Mouse (Mus musculus) urinary bladder, postnatal 25 days (tissue): Measurements from ENCODE around the gene Hacd1.

Experiments
- DNase-seq: peaks from one replicate; pipeline ENCODE4 v3.0.0; 2022; ENCODE audit warnings: low spot score

The Hacd1 gene

GRCm38 (mm10) chr2:14005121-14005520, 50.8 kb downstream of the Hacd1 start:
- no peak for DNase-seq

- DNase-seq = no peak
These were observed 95.8 kb downstream of the Hacd1 start for GRCm38 (mm10) chr2:13960136-13960535.

DNA sequence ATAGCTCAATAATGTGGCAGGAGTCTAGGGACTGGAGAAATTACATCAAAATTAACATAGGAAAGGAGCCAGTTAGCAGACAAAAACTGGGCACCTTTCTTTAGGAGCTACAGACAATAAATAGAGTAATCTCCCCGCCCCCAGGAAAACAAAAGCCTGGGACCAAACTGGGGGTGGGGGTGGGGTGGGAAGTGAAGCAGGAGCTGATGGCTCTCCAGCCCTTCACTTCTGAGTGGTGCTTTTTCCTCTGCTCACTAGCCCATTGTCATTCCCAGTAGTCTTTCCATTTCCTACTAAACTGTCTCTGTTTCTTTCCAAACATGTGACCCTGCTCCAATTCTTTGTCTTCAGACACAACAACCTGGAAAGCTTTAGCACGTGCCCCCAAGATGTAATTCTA, 99.5 kb downstream of the Hacd1 start:
- no peak for DNase-seq

GRCm38 (mm10) chr2:13938118-13938517, 117.8 kb downstream of the Hacd1 start:
- DNase-seq = no peak

DNA sequence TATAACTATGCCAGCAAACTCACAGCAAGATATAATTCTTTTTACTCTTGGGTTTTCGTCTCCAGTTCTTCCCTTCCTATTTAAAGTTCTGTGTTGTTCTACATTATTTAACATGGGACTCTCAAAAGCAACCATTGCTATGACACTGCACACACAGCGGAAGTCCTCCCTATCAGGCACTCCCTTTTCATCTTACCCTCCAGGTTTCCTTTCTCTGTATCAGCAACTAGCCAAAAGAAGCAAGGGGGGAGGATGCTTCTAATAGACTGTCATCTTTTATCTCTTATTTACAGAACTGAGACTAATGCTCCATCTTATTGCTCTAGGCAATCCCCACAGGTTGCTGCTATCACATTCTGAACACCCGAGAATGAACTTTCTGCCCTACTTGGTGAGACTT, 120.6 kb downstream of the Hacd1 start:
- no peak for DNase-seq

DNA sequence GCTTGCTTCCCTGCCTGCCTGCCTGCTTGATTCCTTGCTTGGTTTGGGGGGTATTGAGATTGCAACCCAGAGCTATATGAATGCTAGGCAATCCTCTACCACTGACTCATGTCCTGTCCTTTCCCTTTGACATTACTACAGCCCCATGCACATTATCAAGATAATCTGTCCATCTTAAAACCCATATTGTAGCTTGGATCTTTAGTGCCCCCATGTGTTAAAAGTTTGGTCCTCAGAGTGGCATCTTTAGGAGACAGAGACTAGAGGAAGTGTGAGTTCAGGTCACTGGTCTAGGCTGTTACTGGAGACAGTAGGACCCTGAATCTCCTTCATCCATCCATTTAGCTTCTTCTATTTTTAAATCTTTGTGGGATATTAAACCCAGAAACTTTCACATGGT, 123.7 kb downstream of the Hacd1 start:
- DNase-seq = no peak

DNA sequence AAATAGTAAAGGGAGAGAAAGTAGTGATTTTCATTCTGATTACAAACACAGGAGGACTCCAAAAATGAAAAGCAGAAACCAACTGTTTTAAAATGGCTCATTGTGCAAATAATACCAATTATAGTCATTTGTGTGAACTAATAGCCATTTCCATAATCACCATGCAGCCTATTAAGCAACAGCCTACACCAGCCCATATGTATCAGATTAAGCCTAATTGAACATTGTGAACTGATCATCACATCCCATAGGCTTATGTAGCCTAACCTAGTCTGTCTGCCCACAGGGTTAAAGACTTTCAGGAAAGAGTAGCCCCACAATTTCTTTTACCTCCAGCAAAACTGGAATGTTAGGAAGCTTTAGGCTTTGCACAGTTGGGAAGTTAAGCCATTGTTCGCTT, 125.2 kb downstream of the Hacd1 start:
- DNase-seq = no peak

GRCm38 (mm10) chr2:13888568-13888967, 167.4 kb downstream of the Hacd1 start:
- no peak for DNase-seq

DNA sequence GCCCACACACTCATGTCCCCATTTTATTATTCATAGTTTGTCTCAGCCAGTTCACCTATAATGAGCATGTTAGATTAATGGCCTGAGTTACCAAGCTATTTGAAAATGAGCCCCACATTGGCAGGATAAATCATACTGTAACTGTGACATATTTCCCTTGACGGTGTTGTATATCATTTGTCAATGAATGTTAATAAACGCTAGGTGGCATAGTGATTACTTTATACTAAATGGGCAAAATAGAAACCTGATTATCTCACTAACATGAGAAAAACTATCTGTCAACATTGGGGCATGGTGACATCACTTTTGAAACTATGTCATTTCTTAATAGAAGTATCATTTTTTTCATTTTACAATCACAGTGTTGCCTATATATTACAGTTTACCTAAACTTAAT, 198.5 kb downstream of the Hacd1 start:
- DNase-seq = no peak

DNA sequence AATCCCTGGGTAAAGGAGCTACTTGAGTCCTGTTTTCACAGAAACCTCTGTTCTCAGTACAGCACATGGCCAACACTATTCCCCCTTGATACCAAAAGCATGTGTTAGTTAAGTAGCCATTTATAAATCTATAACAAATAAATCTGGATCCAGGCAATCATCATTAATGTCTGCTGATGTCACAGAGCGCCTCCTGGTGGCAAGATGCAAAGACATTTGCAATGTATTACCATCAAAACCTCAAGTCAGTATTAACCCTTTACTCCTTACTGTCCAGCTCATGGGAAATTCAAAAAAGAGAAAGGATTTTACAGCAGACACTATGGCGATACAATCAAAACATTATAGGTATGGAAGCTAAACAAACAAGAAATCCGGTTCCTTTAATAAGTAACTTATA, 200.4 kb downstream of the Hacd1 start:
- no peak for DNase-seq

- no peak for DNase-seq
These were observed 219.6 kb downstream of the Hacd1 start for GRCm38 (mm10) chr2:13836310-13836709.

GRCm38 (mm10) chr2:13834989-13835388, 220.9 kb downstream of the Hacd1 start:
- DNase-seq = no peak

GRCm38 (mm10) chr2:13816645-13817044, 239.3 kb downstream of the Hacd1 start:
- DNase-seq = no peak

GRCm38 (mm10) chr2:13808593-13808992, 247.3 kb downstream of the Hacd1 start:
- DNase-seq = no peak

GRCm38 (mm10) chr2:13808008-13808407, 247.9 kb downstream of the Hacd1 start:
- no peak for DNase-seq

- no peak for DNase-seq
These were observed 249.8 kb downstream of the Hacd1 start for GRCm38 (mm10) chr2:13806120-13806519.

GRCm38 (mm10) chr2:13800639-13801038, 255.3 kb downstream of the Hacd1 start:
- DNase-seq = no peak
